ENCODE assay signal across 26 mouse cellular contexts in genomic region chr12:88432277-88432676, GRCm38 (mm10).
DNase-seq lines count a peak whose midpoint lies in the region; ATAC-seq and TF ChIP-seq lines count a peak whose summit lies in the region.
"Had no signal": no experiment of that assay in that cellular context is flagged by ENCODE, and none has a peak within 500 bp of the region (broad histone marks: within the 10 kb centered on the region; RNA-seq: fewer than 3 reads in every experiment).

No protein-coding gene starts in this region.

- no peaks in the 10 kb centered on the region for H3K9me3 ChIP-seq in liver, embryonic 11.5 days (ENCODE audit: control insufficient read depth, low read length)
- no peaks in the 10 kb centered on the region for H3K9me3 ChIP-seq in midbrain, postnatal 0 days (ENCODE audit: low read length)
- H3K9me3 ChIP-seq: embryonic facial prominence, embryonic 13.5 days; embryonic facial prominence, embryonic 15.5 days; forebrain, embryonic 10.5 days; forebrain, embryonic 12.5 days had no signal

- peak overlapping the region; percentile 33; the same call in 1 of the 2 replicates for H3K27ac ChIP-seq in layer of hippocampus, adult 2 months
- H3K27ac ChIP-seq in liver, embryonic 11.5 days (ENCODE audit: low read depth, low read length) = no peak overlapping the region
- peak overlapping the region; percentile 7; the same call in 1 of the 2 replicates for H3K27ac ChIP-seq in cortical plate, adult 2 months (ENCODE audit: insufficient read depth, low read length)
- no peak overlapping the region for H3K27ac ChIP-seq in midbrain, postnatal 0 days (ENCODE audit: low read depth, low read length)
- H3K27ac ChIP-seq: embryonic facial prominence, embryonic 13.5 days; embryonic facial prominence, embryonic 15.5 days; forebrain, embryonic 10.5 days; forebrain, embryonic 12.5 days had no signal

- H3K36me3 ChIP-seq in liver, embryonic 11.5 days (ENCODE audit: control insufficient read depth, insufficient read depth, low read length) = no peaks in the 10 kb centered on the region
- H3K36me3 ChIP-seq in midbrain, postnatal 0 days (ENCODE audit: insufficient read depth, low read length) = peaks cover 3% of the 10 kb centered on the region; the same call in 1 of the 2 replicates
- H3K36me3 ChIP-seq: embryonic facial prominence, embryonic 15.5 days had no signal

- TF ChIP-seq CTCF in layer of hippocampus, adult 2 months (conservative IDR thresholded peaks at IDR 0.05) = no peak
- no peak for TF ChIP-seq CTCF in cortical plate, adult 2 months (IDR thresholded peaks at IDR 0.05; ENCODE audit: extremely low read depth, insufficient read depth, low read length)
- no peak for TF ChIP-seq CTCF in midbrain, postnatal 0 days (IDR thresholded peaks at IDR 0.05)

- no peaks in the 10 kb centered on the region for H3K27me3 ChIP-seq in liver, embryonic 11.5 days (replicated peaks; ENCODE audit: control insufficient read depth, insufficient read depth, low read length)
- no peaks in the 10 kb centered on the region for H3K27me3 ChIP-seq in midbrain, postnatal 0 days (ENCODE audit: insufficient read depth, low read length)
- H3K27me3 ChIP-seq: CH12.LX; embryonic facial prominence, embryonic 13.5 days; embryonic facial prominence, embryonic 15.5 days; forebrain, embryonic 12.5 days had no signal

- H3K4me2 ChIP-seq in liver, embryonic 11.5 days = no peak overlapping the region
- H3K4me2 ChIP-seq in midbrain, postnatal 0 days (ENCODE audit: low read depth, low read length, poor library complexity, severe bottlenecking) = no peak overlapping the region
- H3K4me2 ChIP-seq: embryonic facial prominence, embryonic 13.5 days; embryonic facial prominence, embryonic 15.5 days; forebrain, embryonic 12.5 days had no signal

- H3K4me1 ChIP-seq in liver, embryonic 11.5 days (replicated peaks; ENCODE audit: control insufficient read depth, insufficient read depth, low read length) = peaks cover 5% of the 10 kb centered on the region; the same call in 1 of the 2 replicates
- H3K4me1 ChIP-seq in cortical plate, adult 2 months (ENCODE audit: control insufficient read depth, insufficient read depth, low read length) = peaks cover 1% of the 10 kb centered on the region
- no peaks in the 10 kb centered on the region for H3K4me1 ChIP-seq in midbrain, postnatal 0 days (ENCODE audit: insufficient read depth, low read length)
- H3K4me1 ChIP-seq: embryonic facial prominence, embryonic 15.5 days had no signal

- H3K4me3 ChIP-seq in layer of hippocampus, adult 2 months = no peak overlapping the region
- no peak overlapping the region for H3K4me3 ChIP-seq in liver, embryonic 11.5 days (ENCODE audit: low read depth, low read length)
- H3K4me3 ChIP-seq in cortical plate, adult 2 months (ENCODE audit: insufficient read depth, low read length) = no peak overlapping the region
- H3K4me3 ChIP-seq in midbrain, postnatal 0 days (ENCODE audit: low read depth, low read length) = no peak overlapping the region
- H3K4me3 ChIP-seq: embryonic facial prominence, embryonic 13.5 days; embryonic facial prominence, embryonic 15.5 days; erythroblast, embryonic 14.5 days; forebrain, embryonic 10.5 days; forebrain, embryonic 12.5 days had no signal

- no peak for TF ChIP-seq POLR2A in cortical plate, adult 2 months (IDR thresholded peaks at IDR 0.05; ENCODE audit: extremely low read depth, insufficient read depth, low read length)

- 0 out of 2 replicates have a peak, but pooled peaks have one; percentile 3 for ATAC-seq in liver, embryonic 11.5 days (replicated peaks; ENCODE audit: low FRiP score)
- ATAC-seq in midbrain, postnatal 0 days (ENCODE audit: low FRiP score) = no peak
- ATAC-seq: CD4-positive, CD25-positive, alpha-beta regulatory T cell, adult 4 months; forebrain, embryonic 14.5 days; forebrain, embryonic 16.5 days had no signal

- no peak for DNase-seq in layer of hippocampus, adult 2 months (ENCODE audit: low spot score in 2 of 2)
- DNase-seq in layer of hippocampus, postnatal 25 days (ENCODE audit: extremely low spot score in 1 of 2, low spot score in 1 of 2) = no peak
- no peak for DNase-seq in liver, embryonic 11.5 days (ENCODE audit: low spot score)
- DNase-seq in liver (no peak), MEL-GATA-1-ER (ENCODE audit: extremely low read depth, low read depth) (peak; percentile 22)
- DNase-seq in midbrain, postnatal 0 days (ENCODE audit: low spot score) = no peak
- DNase-seq in cerebellum, adult 9-10 months = no peak
- DNase-seq: adrenal gland, adult 2 months; adrenal gland, postnatal 10 days; adrenal gland, postnatal 25 days; B cell, adult 2 months; cerebellum, adult 11-12 months; cerebellum, adult 2 months; cerebellum, adult 9-11 months; cerebellum, postnatal 25 days; embryo, embryonic 11 days had no signal

- 47% methylated on average over 4 of the region's 4 CpGs for WGBS in liver, embryonic 11.5 days
- 70% methylated on average over 4 of the region's 4 CpGs for WGBS in midbrain, postnatal 0 days

- H3K9ac ChIP-seq in liver, embryonic 11.5 days (ENCODE audit: low read depth, low read length) = no peak overlapping the region
- H3K9ac ChIP-seq in midbrain, postnatal 0 days (replicated peaks; ENCODE audit: low read length, poor library complexity, severe bottlenecking) = no peak overlapping the region
- H3K9ac ChIP-seq: embryonic facial prominence, embryonic 13.5 days; embryonic facial prominence, embryonic 15.5 days; forebrain, embryonic 12.5 days had no signal

Comparison
In these comparisons a context has a peak if more than half of its experiments do, and no peak if none do; other contexts are left out.
1. H3K27ac ChIP-seq: peak in layer of hippocampus, adult 2 months (single experiment) and cortical plate, adult 2 months (single experiment); none in liver, embryonic 11.5 days (single experiment) and midbrain, postnatal 0 days (single experiment).